Mouse (Mus musculus): ENCODE measurements around the gene Stk32b.

Gene Stk32b

GRCm38 (mm10) chr5:37664962-37665361, 52.0 kb downstream of the Stk32b start:
- DNase-seq (ENCODE audit: low read depth) = no peak

GRCm38 (mm10) chr5:37659177-37659576, 57.8 kb downstream of the Stk32b start:
- DNase-seq (ENCODE audit: low read depth) = no peak

GRCm38 (mm10) chr5:37657741-37658140, 59.2 kb downstream of the Stk32b start:
- no peak for DNase-seq (ENCODE audit: low read depth)

GRCm38 (mm10) chr5:37655208-37655607, 61.8 kb downstream of the Stk32b start:
- DNase-seq (ENCODE audit: low read depth) = no peak

GRCm38 (mm10) chr5:37650681-37651211, 66.2 kb downstream of the Stk32b start:
- no peak for DNase-seq (ENCODE audit: low read depth)

GRCm38 (mm10) chr5:37650089-37650601, 66.8 kb downstream of the Stk32b start:
- DNase-seq (ENCODE audit: low read depth) = no peak

GRCm38 (mm10) chr5:37644082-37644481, 72.9 kb downstream of the Stk32b start:
- no peak for DNase-seq (ENCODE audit: low read depth)

GRCm38 (mm10) chr5:37642486-37642885, 74.5 kb downstream of the Stk32b start:
- no peak for DNase-seq (ENCODE audit: low read depth)

GRCm38 (mm10) chr5:37634791-37635190, 82.2 kb downstream of the Stk32b start:
- DNase-seq (ENCODE audit: low read depth) = no peak

GRCm38 (mm10) chr5:37627437-37628163, 89.4 kb downstream of the Stk32b start:
- no peak for DNase-seq (ENCODE audit: low read depth)

GRCm38 (mm10) chr5:37611874-37612273, 105.1 kb downstream of the Stk32b start:
- no peak for DNase-seq (ENCODE audit: low read depth)

- no peak for DNase-seq (ENCODE audit: low read depth)
These were observed 117.4 kb downstream of the Stk32b start for GRCm38 (mm10) chr5:37599566-37599965.

GRCm38 (mm10) chr5:37598271-37598670, 118.7 kb downstream of the Stk32b start:
- DNase-seq (ENCODE audit: low read depth) = no peak

- DNase-seq (ENCODE audit: low read depth) = no peak
These were observed 124.6 kb downstream of the Stk32b start for GRCm38 (mm10) chr5:37592411-37592810.

- DNase-seq (ENCODE audit: low read depth) = no peak
These were observed 129.1 kb downstream of the Stk32b start for GRCm38 (mm10) chr5:37587861-37588260.

GRCm38 (mm10) chr5:37586071-37586470, 130.9 kb downstream of the Stk32b start:
- DNase-seq (ENCODE audit: low read depth) = no peak

GRCm38 (mm10) chr5:37575427-37575826, 141.5 kb downstream of the Stk32b start:
- DNase-seq (ENCODE audit: low read depth) = no peak

GRCm38 (mm10) chr5:37557274-37557815, 159.6 kb downstream of the Stk32b start:
- peak; percentile 51 for DNase-seq (ENCODE audit: low read depth)

- DNase-seq (ENCODE audit: low read depth) = no peak
These were observed 162.7 kb downstream of the Stk32b start for GRCm38 (mm10) chr5:37554231-37554630.

- no peak for DNase-seq (ENCODE audit: low read depth)
These were observed 165.3 kb downstream of the Stk32b start for GRCm38 (mm10) chr5:37551649-37552048.

GRCm38 (mm10) chr5:37535726-37536293, 181.2 kb downstream of the Stk32b start:
- no peak for DNase-seq (ENCODE audit: low read depth)

GRCm38 (mm10) chr5:37535227-37535626, 181.7 kb downstream of the Stk32b start:
- DNase-seq (ENCODE audit: low read depth) = peak; percentile 35

- no peak for DNase-seq (ENCODE audit: low read depth)
These were observed 191.6 kb downstream of the Stk32b start for GRCm38 (mm10) chr5:37525363-37525762.

All from NIH3T3 (cell line).